Mouse (Mus musculus) liver, adult (tissue): ENCODE measurements around the gene Rarres1.

Experiments used
- GATA4 ChIP-seq: IDR thresholded peaks from 2 replicates; pipeline ENCODE4 v1.6.1; 2014; ENCODE audit warnings: mild to moderate bottlenecking, low read length; ENCODE audit not compliant: insufficient replicate concordance

The Rarres1 gene

DNA sequence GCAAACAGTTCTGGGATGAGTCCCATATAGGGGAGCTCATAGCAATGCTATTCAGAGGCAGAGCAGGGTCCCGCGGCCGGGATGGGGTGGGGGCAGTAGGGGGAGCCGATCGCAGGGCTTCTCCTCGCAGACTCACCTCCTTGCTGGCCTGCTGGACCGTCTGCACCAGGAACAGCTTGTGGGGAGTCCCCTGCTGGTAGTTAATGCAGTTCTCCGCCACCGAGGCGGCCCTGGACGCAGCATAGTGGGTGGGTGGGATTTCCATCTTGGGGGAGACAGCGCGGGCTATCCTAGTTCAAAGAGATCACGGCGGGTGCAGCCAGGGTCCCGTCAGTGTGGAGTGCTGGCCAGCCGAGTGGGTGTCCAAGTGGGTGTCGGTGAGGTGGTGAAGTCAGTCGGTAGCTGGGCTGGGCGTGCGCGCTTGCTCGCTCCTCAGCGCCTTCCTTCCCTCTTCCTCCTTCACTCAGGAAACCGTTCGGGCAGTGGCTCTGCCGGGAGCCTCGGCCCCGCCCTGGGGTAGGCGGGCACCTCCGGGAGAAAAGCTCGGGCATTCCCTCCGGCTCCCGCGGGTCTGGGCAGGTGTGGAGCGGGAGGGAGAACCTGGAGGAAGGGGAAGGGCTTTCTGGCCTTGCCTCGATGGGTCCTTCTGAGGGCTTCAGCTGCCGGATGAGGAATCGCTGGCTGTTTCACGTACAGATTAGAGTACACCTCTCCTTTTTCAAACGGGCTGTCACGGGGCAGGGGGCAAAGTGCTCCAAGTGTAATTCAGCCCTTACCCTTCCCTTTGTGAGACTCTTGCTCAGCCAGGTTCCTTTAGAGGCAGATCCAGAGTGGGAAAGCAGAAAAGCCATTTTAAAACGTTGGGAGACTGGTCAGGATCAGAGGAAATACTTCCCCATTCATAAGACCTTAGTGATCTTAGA, 51.6 kb downstream of the Rarres1 start, which contains the start of gene Lxn:
TSS of gene Lxn (minus strand) at position 477 of the 923 bp plus-strand sequence.
- TF ChIP-seq GATA4, result no peak

DNA sequence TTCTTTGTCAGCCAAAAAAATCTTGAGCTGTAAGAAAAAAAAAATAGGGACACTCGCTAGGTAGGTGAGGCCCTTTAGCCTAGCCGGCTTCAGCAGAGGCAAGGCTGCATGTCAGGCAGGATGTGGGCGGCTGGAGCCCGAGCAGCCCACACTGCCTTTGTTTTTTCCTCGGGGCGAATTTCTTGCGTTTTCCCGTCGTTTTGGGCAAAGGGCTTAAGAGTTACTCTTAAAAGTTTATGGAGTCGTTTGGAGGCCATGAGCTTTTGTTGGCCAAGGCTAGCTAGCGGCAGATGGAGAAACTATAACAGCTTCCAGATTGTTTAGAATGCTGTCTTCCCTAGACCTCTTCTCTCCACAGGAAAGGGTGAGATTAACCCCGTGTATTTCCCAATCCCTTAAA, 52.3 kb downstream of the Rarres1 start:
- TF ChIP-seq GATA4, result no peak

DNA sequence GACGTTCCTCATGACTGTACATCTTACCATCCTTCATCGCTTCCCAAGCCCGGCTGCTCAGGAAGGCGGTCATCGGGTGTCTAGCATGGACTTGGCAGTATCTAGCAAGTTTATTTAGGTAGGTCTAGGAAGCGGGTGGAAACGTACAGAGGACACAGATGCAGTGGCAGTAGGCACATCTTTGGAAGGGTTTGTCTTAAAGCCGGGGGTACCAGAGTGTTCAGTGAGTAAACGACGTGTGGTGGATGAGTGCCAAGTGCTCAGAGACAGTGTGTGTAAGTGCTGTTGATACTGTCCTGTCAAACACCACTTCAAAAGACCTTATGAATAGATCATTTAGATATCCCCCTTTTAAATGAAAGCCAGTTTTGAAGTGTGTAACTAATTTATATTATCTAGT, 52.7 kb downstream of the Rarres1 start:
- TF ChIP-seq GATA4, result no peak

DNA sequence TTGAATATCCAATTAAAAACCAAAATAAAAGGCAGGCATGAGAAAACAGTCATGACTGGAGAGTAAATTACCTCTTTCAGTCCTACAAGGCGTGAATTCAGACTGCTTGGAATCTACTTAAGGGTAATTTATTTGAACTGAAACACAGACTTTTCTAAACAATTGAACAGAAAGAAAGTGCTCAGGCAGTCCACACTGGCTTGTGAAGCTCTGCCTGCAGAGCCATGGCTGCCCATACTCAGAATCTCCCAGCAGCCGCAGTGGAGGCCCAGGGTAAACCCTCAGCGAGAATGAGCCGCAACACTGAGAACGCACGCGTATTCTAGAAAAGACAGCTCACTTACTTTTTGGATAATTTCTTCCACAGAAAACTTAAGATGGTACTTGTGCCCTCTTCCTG, 53.3 kb downstream of the Rarres1 start:
- TF ChIP-seq GATA4, result no peak

DNA sequence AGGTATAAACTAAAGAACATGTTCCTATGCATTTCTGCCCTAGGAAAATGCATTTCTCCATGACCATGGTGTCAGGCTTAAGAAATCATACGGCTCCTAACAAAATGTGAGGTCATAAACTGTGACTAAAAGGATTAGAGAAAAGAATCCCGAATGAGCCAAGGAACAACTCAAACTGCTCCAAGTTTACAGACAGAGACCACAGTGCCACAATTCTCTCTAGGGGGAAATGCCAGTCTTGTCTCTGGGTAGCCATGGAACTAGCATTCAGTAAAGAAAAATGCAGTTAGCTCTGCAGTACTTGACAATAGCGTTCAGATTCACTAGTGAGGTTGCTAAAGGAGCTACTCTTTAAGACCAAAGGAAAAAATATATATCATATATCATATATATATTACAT, 55.4 kb downstream of the Rarres1 start:
- TF ChIP-seq GATA4, result no peak

DNA sequence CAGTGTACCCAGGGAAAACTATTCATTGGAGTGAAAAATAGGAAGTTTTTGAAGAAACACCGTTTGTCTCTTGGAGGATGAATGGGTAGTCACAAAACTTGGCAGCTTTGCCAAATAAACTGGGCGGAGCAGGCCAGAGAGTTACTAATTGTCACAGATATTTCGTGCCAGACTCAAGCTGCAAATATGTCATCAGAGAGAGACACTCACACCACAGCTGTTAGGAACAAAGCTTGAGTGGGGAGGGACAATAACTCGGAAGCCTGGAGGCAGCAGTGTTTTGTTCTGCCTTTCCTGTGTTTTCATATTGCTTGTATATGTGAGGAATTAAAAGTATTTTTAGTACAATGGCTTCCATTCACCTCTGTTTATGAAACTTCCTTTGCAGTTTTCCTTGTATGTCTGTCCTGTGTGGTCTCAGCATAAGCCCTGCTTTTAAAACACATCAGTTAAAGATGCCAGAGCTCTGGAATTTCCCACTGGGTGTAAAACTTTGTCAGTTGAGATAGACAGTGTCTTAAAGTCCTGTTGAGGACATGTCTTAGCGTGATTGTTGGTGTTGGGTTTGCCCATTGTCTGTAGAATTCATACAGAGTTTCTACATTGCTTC, 64.6 kb downstream of the Rarres1 start:
- TF ChIP-seq GATA4, result no peak

DNA sequence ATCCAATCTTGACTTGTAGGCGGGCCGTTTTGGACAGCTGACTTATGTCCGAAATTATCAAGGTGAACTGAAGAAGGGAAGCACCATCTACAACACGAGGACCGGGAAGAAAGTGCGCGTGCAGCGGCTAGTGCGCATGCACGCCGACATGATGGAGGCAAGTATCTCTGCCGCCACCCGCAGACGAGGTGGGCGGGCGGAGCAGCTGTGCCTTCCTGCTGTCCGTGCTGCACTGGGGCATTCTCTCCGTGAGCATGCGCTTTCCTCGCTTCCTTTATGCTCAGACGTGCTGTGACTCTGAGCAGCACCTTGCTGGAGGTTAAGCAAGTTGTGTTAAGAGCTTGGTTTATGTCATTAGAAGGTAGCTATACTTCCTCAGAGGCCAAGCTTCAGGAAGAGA, 65.7 kb downstream of the Rarres1 start:
- TF ChIP-seq GATA4, result no peak

DNA sequence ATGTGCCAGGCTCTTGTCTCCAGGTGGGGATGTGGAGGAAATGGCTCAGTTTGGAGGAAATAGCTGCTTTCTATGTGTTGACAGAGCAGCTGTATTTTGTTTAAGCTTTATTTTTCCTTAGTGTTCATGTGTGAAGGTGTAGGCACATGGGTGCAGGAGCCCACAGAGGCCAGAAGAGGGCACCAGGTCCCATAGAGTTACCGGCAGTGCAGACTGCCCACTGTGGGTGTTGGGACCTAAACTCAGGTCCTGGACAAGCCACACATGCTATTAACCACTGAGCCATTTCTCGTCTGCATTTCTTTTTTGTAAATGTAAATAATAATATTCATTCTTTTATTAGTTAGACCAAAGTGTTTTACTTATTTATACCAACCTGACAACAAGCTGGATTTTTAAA, 68.2 kb downstream of the Rarres1 start:
- TF ChIP-seq GATA4, result no peak

DNA sequence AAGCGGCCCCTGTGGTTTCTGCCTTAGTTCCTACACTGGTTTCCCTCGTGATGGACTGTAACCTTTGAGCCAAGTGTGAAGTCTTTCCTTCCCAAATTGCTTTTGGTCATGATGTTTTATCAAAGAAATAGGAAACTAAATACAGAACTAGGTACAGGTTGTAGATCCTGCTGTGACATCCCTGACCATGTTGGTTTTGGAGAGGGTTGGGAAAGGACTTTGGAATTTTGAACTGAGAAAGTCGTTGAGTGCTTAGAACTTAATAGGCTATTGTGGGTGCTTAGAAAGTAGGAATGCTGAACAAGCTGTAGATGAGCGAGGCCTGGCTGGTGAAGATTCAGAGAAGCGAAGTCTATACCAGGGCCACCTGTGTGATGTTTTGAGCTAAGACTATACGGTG, 81.3 kb downstream of the Rarres1 start:
- TF ChIP-seq GATA4, result no peak

DNA sequence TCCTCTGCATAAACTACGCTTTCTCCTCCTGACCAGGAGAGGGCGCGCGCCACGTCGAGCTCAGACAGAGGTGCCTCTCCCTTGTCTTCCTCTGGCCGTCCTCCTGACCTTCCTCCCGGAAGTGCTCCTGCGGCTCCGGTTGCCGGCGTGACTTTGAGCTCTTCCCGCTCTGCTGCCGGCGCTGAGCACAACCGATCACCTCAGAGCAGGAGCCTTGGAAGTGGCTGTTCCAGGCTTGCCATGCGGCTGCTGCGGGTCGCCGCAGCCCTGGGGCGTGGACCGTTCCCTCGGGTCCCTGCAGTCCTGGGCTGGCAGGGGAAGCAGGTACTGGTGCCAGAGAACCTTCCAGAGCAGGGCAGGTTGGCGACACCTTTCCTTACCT, 85.3 kb downstream of the Rarres1 start, which contains the start of gene Gfm1:
TSS of gene Gfm1 (plus strand) at position 98 of the 382 bp plus-strand sequence.
- no peak for TF ChIP-seq GATA4

DNA sequence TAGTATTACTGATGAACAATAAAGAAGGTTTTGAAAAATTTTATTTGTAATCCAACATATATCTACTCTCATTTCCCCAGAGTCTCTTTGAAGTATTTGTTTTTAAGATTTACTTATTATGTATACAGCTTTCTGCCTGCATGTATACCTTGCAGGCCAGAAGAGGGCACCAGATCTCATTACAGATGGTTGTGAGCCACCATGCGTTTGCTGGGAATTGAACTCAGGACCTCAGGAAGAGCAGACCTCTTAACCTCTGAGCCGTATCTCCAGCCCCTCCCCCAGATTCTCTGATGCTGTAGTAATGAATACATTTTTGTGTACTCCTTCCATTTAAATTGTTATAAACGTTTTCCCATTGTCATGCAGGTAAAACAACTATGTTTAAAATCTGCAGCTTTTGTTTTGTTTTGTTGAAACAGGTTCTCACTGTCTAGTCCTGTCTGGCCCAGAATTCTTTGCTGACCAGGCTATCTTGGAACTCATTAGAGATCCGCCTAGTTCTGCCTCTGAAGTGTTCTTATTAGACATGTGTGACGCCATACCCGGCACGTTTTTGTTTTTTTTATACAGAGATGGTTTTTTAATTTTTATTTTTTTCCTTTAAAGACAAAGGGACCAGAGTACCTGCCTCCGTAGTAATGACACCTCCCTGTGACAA, 85.9 kb downstream of the Rarres1 start:
- no peak for TF ChIP-seq GATA4
